Mouse (Mus musculus): ENCODE measurements around the gene Src.

Src gene

DNA sequence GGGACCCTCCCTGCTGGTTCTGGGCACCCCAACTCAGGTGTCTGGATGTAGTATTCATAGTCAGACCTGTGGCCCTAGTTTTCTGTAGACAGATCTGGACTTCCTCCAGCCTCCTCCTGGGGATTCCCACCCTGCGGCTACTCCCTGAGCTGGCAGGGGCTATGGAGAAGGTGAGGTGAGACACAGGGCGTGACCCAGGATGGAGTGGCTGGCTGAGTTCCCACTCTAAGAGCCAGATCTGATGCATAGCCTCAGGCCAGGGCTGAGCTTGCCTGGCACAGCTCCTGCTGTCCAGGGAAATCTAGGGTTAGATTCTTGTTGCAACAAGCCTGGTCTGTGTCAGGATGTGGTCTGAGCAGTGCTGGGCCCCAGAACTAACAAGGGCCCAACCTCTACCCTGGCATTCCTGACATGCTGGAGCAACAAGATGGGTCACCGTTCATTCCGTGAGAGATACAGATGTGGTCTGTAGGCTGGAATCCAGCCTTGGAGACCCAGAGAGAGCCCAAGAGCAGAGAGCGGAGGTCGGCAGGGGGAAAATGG is 7.0 kb upstream of the Src start:
- DNase-seq (ENCODE audit: extremely low spot score, low read depth, low spot score): no peak

- no peak for DNase-seq (ENCODE audit: extremely low spot score, low read depth, low spot score)
These were observed 5.7 kb upstream of the Src start for GRCm38 (mm10) chr2:157412497-157412896.

DNA sequence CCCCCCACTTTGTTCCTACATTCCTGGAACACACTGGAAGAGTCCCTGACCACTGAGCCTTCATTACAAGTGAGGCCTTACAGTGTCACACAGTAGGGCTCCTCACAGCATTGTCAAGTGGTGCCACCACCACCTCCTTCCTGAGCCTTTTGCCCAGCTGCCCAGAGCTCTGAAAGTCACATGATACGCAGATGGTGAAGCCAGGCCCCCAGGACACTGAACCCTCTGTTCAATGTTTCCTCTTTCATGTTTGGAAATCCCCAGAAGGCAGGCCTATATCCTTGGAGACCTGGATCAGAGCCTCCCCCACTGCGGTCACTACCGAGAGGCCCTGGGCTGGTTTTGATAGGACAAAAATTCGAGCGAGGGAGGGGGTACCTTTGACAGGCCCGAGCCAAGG is 1.0 kb upstream of the Src start:
- no peak for DNase-seq (ENCODE audit: extremely low spot score, low read depth, low spot score)

DNA sequence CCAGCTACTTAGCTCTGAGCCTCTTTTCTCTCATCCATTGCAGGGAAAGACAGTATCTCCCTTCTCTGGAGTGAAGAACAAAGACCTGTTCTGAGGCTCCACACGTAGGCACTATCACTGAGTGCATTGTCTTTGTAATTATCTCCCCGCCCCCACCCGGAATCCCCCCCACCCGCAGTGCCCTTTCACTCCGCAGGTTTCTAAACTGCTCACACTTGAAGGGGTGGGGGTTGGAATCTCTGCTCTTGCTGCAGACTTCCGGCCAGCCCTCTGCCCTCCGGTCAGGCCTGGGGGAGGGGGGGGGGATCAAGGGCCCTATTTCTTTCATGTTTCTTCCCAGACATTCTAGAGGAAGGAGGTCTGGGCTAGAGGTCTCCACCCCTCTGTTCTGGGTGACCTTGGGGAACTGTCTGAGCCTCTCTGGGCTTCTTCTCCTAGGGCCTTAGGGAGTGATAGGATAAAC is 396 bp downstream of the Src start:
- no peak for DNase-seq (ENCODE audit: extremely low spot score, low read depth, low spot score)

DNA sequence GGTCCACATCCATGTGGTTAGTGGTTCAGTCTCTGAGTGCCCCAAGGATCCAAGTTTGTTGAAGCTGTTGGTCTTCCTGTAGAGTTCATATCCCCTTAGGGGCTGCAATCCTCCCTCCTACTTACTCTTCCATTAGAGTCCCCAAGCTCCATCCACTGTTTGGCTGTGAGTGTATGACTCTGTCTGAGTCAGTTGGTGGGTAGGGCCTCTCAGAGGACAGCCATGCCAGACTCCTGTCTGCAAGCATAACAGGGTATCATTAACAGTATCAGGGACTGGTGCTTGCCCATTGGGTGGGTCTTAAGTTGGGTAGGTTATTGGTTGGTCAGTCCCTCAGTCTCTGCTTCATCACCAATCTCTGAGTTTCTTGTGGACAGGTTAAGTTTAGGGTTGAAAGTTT is 1.3 kb downstream of the Src start:
- no peak for DNase-seq (ENCODE audit: extremely low spot score, low read depth, low spot score)

DNA sequence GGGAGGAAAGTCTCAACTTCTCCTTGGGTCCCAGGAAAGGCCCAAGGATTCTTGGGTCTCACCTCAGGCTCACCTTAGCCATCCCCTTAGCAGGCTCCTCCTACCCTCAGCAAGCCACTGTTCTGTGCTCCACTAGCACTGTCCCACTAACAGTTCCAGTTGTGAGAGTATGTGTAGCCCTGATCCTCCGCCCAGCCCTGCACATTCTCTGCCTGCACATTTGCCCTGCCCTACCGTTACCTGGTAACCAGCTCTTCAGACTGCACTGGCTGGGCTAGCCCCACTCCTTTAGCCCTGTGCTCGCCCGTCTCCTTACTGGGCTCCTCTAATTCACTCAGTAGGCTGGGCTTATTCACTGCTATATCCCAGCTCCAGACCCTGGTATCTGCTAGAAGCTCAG is 2.2 kb downstream of the Src start:
- no peak for DNase-seq (ENCODE audit: extremely low spot score, low read depth, low spot score)

- DNase-seq (ENCODE audit: extremely low spot score, low read depth, low spot score): no peak
These were observed 3.9 kb downstream of the Src start for GRCm38 (mm10) chr2:157422062-157422655.

DNA sequence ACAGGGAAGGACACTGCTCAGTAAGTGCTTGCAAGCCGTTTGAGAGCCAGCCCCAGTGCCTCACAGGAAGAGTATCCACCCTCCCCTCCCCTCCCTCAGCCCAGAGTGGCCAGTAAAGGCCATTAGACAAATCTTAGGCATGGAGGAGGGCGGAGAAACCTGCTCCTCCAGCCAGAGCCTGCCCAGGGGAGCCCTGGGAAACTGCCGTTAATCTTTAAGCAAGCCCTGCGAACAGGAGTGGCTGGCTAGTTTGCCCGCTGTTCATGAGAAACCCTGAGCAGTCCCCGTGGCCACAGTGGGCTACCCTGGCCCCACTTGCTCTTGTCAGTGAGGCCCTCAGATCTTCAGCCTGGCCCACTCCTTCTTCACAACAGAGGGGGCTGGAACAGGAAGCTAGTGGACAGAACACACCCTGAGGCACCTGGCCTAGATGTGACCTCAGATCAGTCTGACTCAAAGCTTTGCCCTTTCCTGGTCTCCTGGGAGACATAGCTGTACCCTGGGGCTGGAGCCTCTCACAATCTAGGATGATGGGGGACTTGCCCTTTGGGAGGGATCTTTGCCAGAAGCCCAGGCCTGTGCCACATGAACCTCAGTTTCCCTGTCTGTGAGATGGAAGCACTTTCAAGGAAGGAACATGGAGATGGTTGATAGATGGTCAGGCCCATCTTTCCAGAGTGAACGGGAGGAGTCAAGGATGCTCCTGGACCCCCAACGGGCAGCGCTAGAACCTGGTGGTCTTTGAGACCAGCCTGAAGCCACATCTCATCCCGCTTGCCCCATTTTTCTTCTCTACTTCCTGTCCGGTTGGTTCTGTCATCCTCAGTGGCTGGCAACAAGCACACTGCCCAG is 4.8 kb downstream of the Src start:
- no peak for DNase-seq (ENCODE audit: extremely low spot score, low read depth, low spot score)

DNA sequence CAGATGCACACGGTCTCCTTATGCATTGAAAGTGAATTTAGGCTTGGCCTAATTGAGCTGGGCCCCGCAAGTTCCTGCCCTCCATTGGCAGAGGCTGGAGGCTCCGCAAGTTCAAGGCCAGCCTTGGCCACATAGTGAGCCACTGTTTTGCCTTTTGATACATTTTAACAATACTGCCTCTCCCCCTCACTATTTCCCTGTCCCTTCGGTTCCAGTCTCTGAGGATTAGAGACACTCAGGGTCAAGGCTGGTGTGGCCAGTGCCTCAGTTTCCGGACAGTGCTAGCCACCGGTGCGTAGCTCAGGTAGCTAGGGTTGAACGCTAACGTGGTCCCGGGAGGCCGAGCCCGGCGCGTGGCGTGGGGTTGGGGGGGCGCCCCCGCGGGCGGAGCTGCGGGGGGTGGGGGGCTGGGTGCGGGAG is 5.5 kb downstream of the Src start:
- no peak for DNase-seq (ENCODE audit: extremely low spot score, low read depth, low spot score)

GRCm38 (mm10) chr2:157424126-157424903 is 6.1 kb downstream of the Src start:
- no peak for DNase-seq (ENCODE audit: extremely low spot score, low read depth, low spot score)

DNA sequence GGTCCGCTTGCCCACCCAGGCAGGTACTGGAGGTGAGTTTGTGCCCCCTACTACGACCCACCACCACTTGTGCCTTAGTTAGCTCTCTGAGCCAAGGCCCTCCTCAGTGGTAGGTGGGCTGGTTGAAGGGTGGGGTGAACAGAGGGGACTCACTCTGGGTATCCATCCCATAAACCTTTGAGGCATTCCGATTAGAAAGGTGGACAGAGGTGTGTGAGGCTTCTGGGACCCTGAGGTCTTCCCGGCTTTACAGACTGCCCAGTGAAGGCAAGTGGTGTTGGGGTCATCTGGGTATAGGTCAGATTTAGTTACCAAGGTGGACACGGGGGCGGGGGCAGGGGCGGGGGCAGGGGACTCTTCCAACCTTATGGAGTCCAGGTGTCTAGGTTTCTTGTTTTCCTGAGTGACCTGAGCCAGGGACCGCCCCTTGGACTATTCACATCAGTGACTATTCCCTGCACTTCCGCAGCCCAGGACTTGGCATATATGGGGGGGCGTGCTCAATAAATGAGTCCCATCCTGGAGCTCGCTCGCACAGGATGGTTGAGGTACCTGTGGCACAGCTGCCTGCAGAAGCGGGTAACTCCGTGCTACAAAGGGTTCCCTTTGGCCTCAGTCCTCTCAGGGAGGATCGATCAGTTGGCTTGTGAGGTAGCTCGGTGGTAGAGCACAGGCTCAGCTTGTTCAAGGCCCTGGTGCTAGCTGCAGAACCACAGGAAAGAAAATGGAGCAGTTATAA is 6.8 kb downstream of the Src start:
- DNase-seq (ENCODE audit: extremely low spot score, low read depth, low spot score): no peak

- no peak for DNase-seq (ENCODE audit: extremely low spot score, low read depth, low spot score)
These were observed 7.4 kb downstream of the Src start for GRCm38 (mm10) chr2:157425643-157425988.

- DNase-seq (ENCODE audit: extremely low spot score, low read depth, low spot score): no peak
These were observed 7.9 kb downstream of the Src start for GRCm38 (mm10) chr2:157426171-157426570.

GRCm38 (mm10) chr2:157427164-157427563 is 8.9 kb downstream of the Src start:
- DNase-seq (ENCODE audit: extremely low spot score, low read depth, low spot score): no peak

DNA sequence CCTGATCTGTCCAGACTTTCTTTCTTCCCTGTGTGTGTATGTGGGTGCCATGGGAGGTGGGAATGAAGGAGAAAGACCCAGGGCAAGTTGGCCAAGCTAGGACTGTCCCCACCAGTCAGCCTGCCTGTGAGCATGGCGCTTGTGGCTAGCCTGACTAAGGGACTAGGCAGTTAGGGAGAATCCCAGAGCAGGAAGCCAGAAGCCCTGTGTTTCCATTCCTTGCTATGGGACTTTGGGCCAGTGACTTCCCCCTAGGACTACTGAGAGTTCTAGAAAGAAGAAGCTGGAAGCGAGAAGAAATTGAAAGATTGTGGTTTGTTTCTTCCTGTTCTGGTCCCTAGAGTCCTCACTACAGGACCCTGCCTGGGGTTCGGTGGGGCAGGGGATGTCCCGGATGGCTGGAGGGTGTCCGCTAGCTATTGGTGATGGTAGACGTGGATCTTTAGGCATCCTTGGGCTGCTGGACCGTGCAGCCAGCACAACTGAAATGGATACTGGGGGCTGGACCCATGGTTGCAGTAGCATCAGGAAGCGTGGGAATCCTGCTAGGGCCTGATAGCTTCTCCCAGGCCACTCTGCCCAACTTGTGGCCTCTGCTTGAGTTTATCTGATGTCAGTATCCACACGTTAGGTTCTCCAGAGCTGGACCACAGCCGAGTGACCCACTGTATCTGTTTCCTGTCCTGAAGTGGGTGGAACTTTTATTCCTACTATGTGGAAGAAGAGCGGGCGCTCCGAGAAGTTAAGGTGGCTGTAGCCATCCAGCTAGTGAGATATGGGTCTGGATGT is 10.3 kb downstream of the Src start:
- DNase-seq (ENCODE audit: extremely low spot score, low read depth, low spot score): no peak

GRCm38 (mm10) chr2:157429735-157430134 is 11.5 kb downstream of the Src start:
- DNase-seq (ENCODE audit: extremely low spot score, low read depth, low spot score): no peak

DNA sequence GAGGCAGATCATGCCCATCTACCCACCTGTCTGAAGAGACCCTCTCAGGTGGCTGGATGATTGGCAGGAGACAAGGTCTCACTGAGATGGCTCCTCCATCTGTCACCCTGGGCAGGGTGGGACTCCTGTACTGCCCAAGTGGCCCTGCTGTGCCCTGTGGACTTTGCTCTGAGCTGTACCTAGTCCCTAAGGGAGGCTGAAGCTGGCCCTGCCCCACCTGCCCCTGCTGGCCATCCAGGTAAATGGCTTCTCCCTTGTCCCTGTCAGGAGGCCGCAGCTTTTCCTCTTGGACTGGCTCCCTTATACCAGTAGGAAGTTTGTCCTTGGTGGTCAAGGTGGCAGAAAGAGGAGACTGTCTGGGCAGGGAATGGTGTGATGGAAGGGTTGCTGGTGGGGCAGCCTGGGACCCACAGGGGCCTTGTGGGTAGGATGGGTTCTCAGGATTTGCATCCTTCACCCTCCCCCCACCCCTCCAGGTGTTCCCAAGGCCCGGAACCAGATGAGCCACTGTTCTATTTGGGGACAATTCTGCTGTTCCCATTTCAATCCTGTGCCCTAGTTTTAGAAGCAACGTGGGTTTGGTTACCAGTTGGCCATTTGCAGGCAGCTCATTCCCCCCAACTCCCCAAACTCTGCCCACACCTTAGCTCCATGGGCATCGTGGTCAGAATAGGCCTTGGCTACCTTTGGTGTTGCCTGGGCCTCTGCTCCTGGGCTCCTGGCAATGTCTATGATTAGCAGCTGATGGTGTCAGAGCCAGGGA is 12.6 kb downstream of the Src start:
- DNase-seq (ENCODE audit: extremely low spot score, low read depth, low spot score): no peak

DNA sequence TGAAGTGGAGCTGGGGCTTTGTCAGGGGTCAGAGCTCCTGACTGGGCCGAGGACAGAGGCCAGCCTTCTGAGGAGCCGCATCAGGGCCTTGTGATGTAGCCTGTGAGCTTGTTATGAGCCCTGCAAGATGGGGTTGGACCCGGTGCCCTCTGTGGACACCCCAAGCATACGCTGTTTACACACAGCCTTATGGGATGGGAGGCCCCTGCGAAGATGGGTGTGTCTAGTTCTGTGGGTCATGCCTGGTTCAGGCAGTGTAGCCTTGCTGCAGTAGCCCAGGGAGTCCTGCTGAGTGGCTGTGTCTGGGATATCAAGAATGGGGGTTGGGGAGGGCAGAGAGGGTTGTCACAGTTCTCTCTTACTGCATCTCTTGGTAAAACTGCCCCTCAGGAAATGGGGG is 13.7 kb downstream of the Src start:
- no peak for DNase-seq (ENCODE audit: extremely low spot score, low read depth, low spot score)

- no peak for DNase-seq (ENCODE audit: extremely low spot score, low read depth, low spot score)
These were observed 14.2 kb downstream of the Src start for GRCm38 (mm10) chr2:157432476-157432875.

All from hindlimb bud, embryonic 11.5 days (tissue).